In genomic region chr1:133224674-133225073, GRCm38 (mm10) we compare ENCODE assay signal across 19 mouse cellular contexts.
DNase-seq lines count a peak whose midpoint lies in the region; ATAC-seq and TF ChIP-seq lines count a peak whose summit lies in the region.
"Had no signal": no experiment of that assay in that cellular context is flagged by ENCODE, and none has a peak within 500 bp of the region (broad histone marks: within the 10 kb centered on the region; RNA-seq: fewer than 3 reads in every experiment).

No protein-coding gene starts in this region.

- no peak for TF ChIP-seq POLR2A in heart, adult 2 months (IDR thresholded peaks at IDR 0.05; ENCODE audit: insufficient read depth, low read depth, low read length)
- TF ChIP-seq POLR2A in small intestine, adult 2 months (IDR thresholded peaks at IDR 0.05; ENCODE audit: low read depth, low read length) = no peak

- no peaks in the 10 kb centered on the region for H3K27me3 ChIP-seq in heart, adult 2 months (ENCODE audit: control insufficient read depth, insufficient read depth, low read length)
- H3K27me3 ChIP-seq in heart, embryonic 10.5 days (ENCODE audit: insufficient read depth, poor library complexity, severe bottlenecking) = no peaks in the 10 kb centered on the region
- H3K27me3 ChIP-seq in liver, embryonic 16.5 days (ENCODE audit: control insufficient read depth, insufficient read depth, low read depth, low read length) = peaks cover 3% of the 10 kb centered on the region; the same call in 1 of the 2 replicates
- peaks cover 28% of the 10 kb centered on the region for H3K27me3 ChIP-seq in liver, embryonic 11.5 days (replicated peaks; ENCODE audit: control insufficient read depth, insufficient read depth, low read length)
- H3K27me3 ChIP-seq in small intestine, adult 2 months (ENCODE audit: control insufficient read depth, insufficient read depth, low read length) = no peaks in the 10 kb centered on the region
- H3K27me3 ChIP-seq: forebrain, embryonic 15.5 days had no signal

- TF ChIP-seq EP300 in heart, adult 2 months (IDR thresholded peaks at IDR 0.05; ENCODE audit: insufficient read depth, low read depth, low read length) = no peak

- no peak for TF ChIP-seq CTCF in heart, adult 2 months (IDR thresholded peaks at IDR 0.05)
- no peak for TF ChIP-seq CTCF in small intestine, adult 2 months (IDR thresholded peaks at IDR 0.05; ENCODE audit: extremely low read depth, insufficient read length, insufficient replicate concordance, low read depth, low read length)

- no peaks in the 10 kb centered on the region for H3K79me2 ChIP-seq in heart, adult 2 months (replicated peaks; ENCODE audit: control insufficient read depth, insufficient read depth, low read length)

- intact Hi-C loops in heart, adult 2 months (cut with DNase I) = loop anchor here (5.0 kb wide), 3 partner anchors 42 to 78 kb away; no protein-coding TSS in a partner anchor

- 0 out of 2 replicates have a peak, but pooled peaks have one; percentile 41 for ATAC-seq in liver, embryonic 16.5 days (ENCODE audit: low read depth)
- ATAC-seq in liver, embryonic 11.5 days (replicated peaks; ENCODE audit: low FRiP score) = no peak
- ATAC-seq: forebrain, embryonic 13.5 days; forebrain, embryonic 15.5 days had no signal

- H3K9ac ChIP-seq in heart, adult 2 months (ENCODE audit: low read depth, low read length) = no peak overlapping the region
- H3K9ac ChIP-seq in liver, embryonic 16.5 days (ENCODE audit: low read depth, low read length) = no peak overlapping the region
- H3K9ac ChIP-seq in liver, embryonic 11.5 days (ENCODE audit: low read depth, low read length) = no peak overlapping the region
- H3K9ac ChIP-seq: embryonic facial prominence, embryonic 12.5 days; forebrain, embryonic 13.5 days; forebrain, embryonic 15.5 days had no signal

- H3K4me2 ChIP-seq in liver, embryonic 16.5 days (ENCODE audit: low read depth, low read length) = no peak overlapping the region
- no peak overlapping the region for H3K4me2 ChIP-seq in liver, embryonic 11.5 days
- H3K4me2 ChIP-seq: embryonic facial prominence, embryonic 12.5 days; forebrain, embryonic 13.5 days; forebrain, embryonic 15.5 days had no signal

- peak overlapping the region; percentile 88; the same call in 1 of the 2 replicates for H3K27ac ChIP-seq in heart, adult 2 months
- no peak overlapping the region for H3K27ac ChIP-seq in heart, embryonic 10.5 days
- no peak overlapping the region for H3K27ac ChIP-seq in liver, embryonic 16.5 days (ENCODE audit: low read length)
- no peak overlapping the region for H3K27ac ChIP-seq in liver, embryonic 11.5 days (ENCODE audit: low read depth, low read length)
- peak overlapping the region; percentile 54; the same call in 1 of the 2 replicates for H3K27ac ChIP-seq in small intestine, adult 2 months (ENCODE audit: insufficient read depth, low read depth, low read length)
- H3K27ac ChIP-seq: embryonic facial prominence, embryonic 10.5 days; embryonic facial prominence, embryonic 12.5 days; forebrain, embryonic 13.5 days; forebrain, embryonic 15.5 days had no signal

- peaks cover 5% of the 10 kb centered on the region; the same call in 1 of the 2 replicates for H3K36me3 ChIP-seq in heart, adult 2 months (ENCODE audit: control insufficient read depth, insufficient read depth, low read length)
- H3K36me3 ChIP-seq in heart, embryonic 10.5 days = no peaks in the 10 kb centered on the region
- no peaks in the 10 kb centered on the region for H3K36me3 ChIP-seq in liver, embryonic 16.5 days (ENCODE audit: control insufficient read depth, insufficient read depth)
- no peaks in the 10 kb centered on the region for H3K36me3 ChIP-seq in liver, embryonic 11.5 days (ENCODE audit: control insufficient read depth, insufficient read depth, low read length)
- H3K36me3 ChIP-seq in small intestine, adult 2 months (ENCODE audit: control insufficient read depth, insufficient read depth, low read length) = no peaks in the 10 kb centered on the region
- H3K36me3 ChIP-seq: embryonic facial prominence, embryonic 10.5 days; embryonic facial prominence, embryonic 12.5 days; forebrain, embryonic 15.5 days had no signal

- H3K9me3 ChIP-seq in heart, embryonic 10.5 days = no peaks in the 10 kb centered on the region
- H3K9me3 ChIP-seq in liver, embryonic 16.5 days (replicated peaks; ENCODE audit: control insufficient read depth, low read length) = no peaks in the 10 kb centered on the region
- no peaks in the 10 kb centered on the region for H3K9me3 ChIP-seq in liver, embryonic 11.5 days (ENCODE audit: control insufficient read depth, low read length)
- H3K9me3 ChIP-seq: embryonic facial prominence, embryonic 10.5 days; embryonic facial prominence, embryonic 12.5 days; forebrain, embryonic 13.5 days; forebrain, embryonic 15.5 days had no signal

- DNase-seq in heart, adult 2 months = no peak
- DNase-seq in heart, embryonic 10.5 days (ENCODE audit: low spot score) = no peak
- no peak for DNase-seq in liver, embryonic 11.5 days (ENCODE audit: low spot score)
- peak; percentile 24 for DNase-seq in adipocyte (ENCODE audit: low spot score)
- DNase-seq in kidney, postnatal 36 days = no peak
- DNase-seq: adrenal gland, adult 8-10 months; adrenal gland, postnatal 14 days; adrenal gland, postnatal 36 days; cerebellum, adult 11-12 months; cerebellum, adult 2 months; cerebellum, adult 9-10 months; cerebellum, postnatal 10 days; cerebellum, postnatal 25 days had no signal

- no peak overlapping the region for H3K4me3 ChIP-seq in heart, adult 2 months
- no peak overlapping the region for H3K4me3 ChIP-seq in heart, embryonic 10.5 days
- no peak overlapping the region for H3K4me3 ChIP-seq in liver, embryonic 16.5 days (ENCODE audit: low read depth, low read length)
- no peak overlapping the region for H3K4me3 ChIP-seq in liver, embryonic 11.5 days (ENCODE audit: low read depth, low read length)
- no peak overlapping the region for H3K4me3 ChIP-seq in small intestine, adult 2 months (ENCODE audit: low read depth, low read length)
- H3K4me3 ChIP-seq: embryonic facial prominence, embryonic 10.5 days; embryonic facial prominence, embryonic 12.5 days; forebrain, embryonic 13.5 days; forebrain, embryonic 15.5 days had no signal

- peaks cover 17% of the 10 kb centered on the region for H3K4me1 ChIP-seq in heart, adult 2 months (ENCODE audit: control insufficient read depth, insufficient read depth, low read length)
- peaks cover 67% of the 10 kb centered on the region for H3K4me1 ChIP-seq in heart, embryonic 10.5 days
- no peaks in the 10 kb centered on the region; the same call in 1 of the 2 replicates for H3K4me1 ChIP-seq in liver, embryonic 16.5 days (ENCODE audit: control insufficient read depth, low read depth, low read length)
- H3K4me1 ChIP-seq in liver, embryonic 11.5 days (replicated peaks; ENCODE audit: control insufficient read depth, insufficient read depth, low read length) = peaks cover 16% of the 10 kb centered on the region
- peaks cover 59% of the 10 kb centered on the region for H3K4me1 ChIP-seq in small intestine, adult 2 months (ENCODE audit: control insufficient read depth, insufficient read depth, insufficient read length, low read length)

Comparison
In these comparisons a context has a peak if more than half of its experiments do, and no peak if none do; other contexts are left out.
1. H3K27ac ChIP-seq: peak in heart, adult 2 months (single experiment) and small intestine, adult 2 months (single experiment); none in heart, embryonic 10.5 days (single experiment), liver, embryonic 16.5 days (single experiment) and liver, embryonic 11.5 days (single experiment).